Mouse (Mus musculus) G1E (cell line): ENCODE measurements around the gene Sephs2.
A peak's percentile ranks its signal among the peaks of the same experiment; 100 is the strongest.

Source experiments
- CTCF ChIP-seq: IDR thresholded peaks from 2 replicates; pipeline ENCODE4 v1.5.1; 2012; ENCODE audit warnings: low read depth, low read length, inconsistent platforms, mixed read lengths
- TAL1 ChIP-seq: conservative IDR thresholded peaks from 2 replicates; pipeline ENCODE4 v1.6.1; 2012; ENCODE audit warnings: low read depth, low read length, inconsistent platforms, mixed read lengths

GRCm38 (mm10) chr7:127308887-127309286, 35.0 kb upstream of the Sephs2 start:
- TF ChIP-seq CTCF (peak; percentile 47), TAL1 (no peak)
